Mouse (Mus musculus): ENCODE data around the gene Dzank1. TPM values are rescaled to one million over a fixed set of nuclear protein-coding genes. Genes with fewer than 3 reads are reported as not detected.

Dzank1 gene
- polyA plus RNA-seq, 1 experiment from 2014 or later: 0.67 TPM

GRCm38 (mm10) chr2:144435679-144436078 lies 91.5 kb downstream of the Dzank1 start:
- Histone ChIP-seq H3K9ac (no peak overlapping the region), H3K4me3 (ENCODE audit: low read depth, low read length) (no peak overlapping the region), H3K4me2 (no peak overlapping the region), H3K36me3 (ENCODE audit: insufficient read depth) (no peaks in the 10 kb centered on the region), H3K27me3 (ENCODE audit: insufficient read depth, low read length) (no peaks in the 10 kb centered on the region), H3K4me1 (ENCODE audit: insufficient read depth) (no peaks in the 10 kb centered on the region), H3K27ac (ENCODE audit: low read depth) (no peak overlapping the region), H3K9me3 (ENCODE audit: low read depth, low read length) (no peaks in the 10 kb centered on the region)
- 67% methylated on average over 10 of the region's 10 CpGs for WGBS
- no peak for TF ChIP-seq CTCF (IDR thresholded peaks at IDR 0.05; ENCODE audit: low read depth)
- ATAC-seq (ENCODE audit: insufficient read depth) (no peak), DNase-seq (no peak)

GRCm38 (mm10) chr2:144431286-144431825 lies 95.9 kb downstream of the Dzank1 start:
- DNase-seq: no peak
- Histone ChIP-seq H3K4me3 (ENCODE audit: low read depth, low read length) (no peak overlapping the region), H3K27me3 (ENCODE audit: insufficient read depth, low read length) (no peaks in the 10 kb centered on the region), H3K9ac (no peak overlapping the region), H3K4me1 (ENCODE audit: insufficient read depth) (no peaks in the 10 kb centered on the region), H3K4me2 (no peak overlapping the region), H3K27ac (ENCODE audit: low read depth) (no peak overlapping the region), H3K36me3 (ENCODE audit: insufficient read depth) (no peaks in the 10 kb centered on the region), H3K9me3 (ENCODE audit: low read depth, low read length) (no peaks in the 10 kb centered on the region)
- TF ChIP-seq CTCF (IDR thresholded peaks at IDR 0.05; ENCODE audit: low read depth): no peak
- ATAC-seq (ENCODE audit: insufficient read depth): no peak
- 66% methylated on average over 5 of the region's 5 CpGs for WGBS

GRCm38 (mm10) chr2:144429171-144429570 lies 98.0 kb downstream of the Dzank1 start:
- Histone ChIP-seq H3K27ac (ENCODE audit: low read depth) (no peak overlapping the region), H3K27me3 (ENCODE audit: insufficient read depth, low read length) (no peaks in the 10 kb centered on the region), H3K4me1 (ENCODE audit: insufficient read depth) (no peaks in the 10 kb centered on the region), H3K9ac (no peak overlapping the region), H3K4me3 (ENCODE audit: low read depth, low read length) (no peak overlapping the region), H3K4me2 (no peak overlapping the region), H3K36me3 (ENCODE audit: insufficient read depth) (no peaks in the 10 kb centered on the region), H3K9me3 (ENCODE audit: low read depth, low read length) (no peaks in the 10 kb centered on the region)
- DNase-seq (no peak), ATAC-seq (ENCODE audit: insufficient read depth) (no peak)
- no peak for TF ChIP-seq CTCF (IDR thresholded peaks at IDR 0.05; ENCODE audit: low read depth)
- 71% methylated on average over 7 of the region's 7 CpGs for WGBS

GRCm38 (mm10) chr2:144428659-144429058 lies 98.6 kb downstream of the Dzank1 start:
- 73% methylated on average over 8 of the region's 8 CpGs for WGBS
- no peak for DNase-seq
- no peak for TF ChIP-seq CTCF (IDR thresholded peaks at IDR 0.05; ENCODE audit: low read depth)
- no peak overlapping the region for H3K4me2 ChIP-seq
- no peak overlapping the region for H3K27ac ChIP-seq (ENCODE audit: low read depth)
- H3K27me3 ChIP-seq (ENCODE audit: insufficient read depth, low read length): no peaks in the 10 kb centered on the region
- H3K36me3 ChIP-seq (ENCODE audit: insufficient read depth): no peaks in the 10 kb centered on the region
- no peaks in the 10 kb centered on the region for H3K4me1 ChIP-seq (ENCODE audit: insufficient read depth)
- no peaks in the 10 kb centered on the region for H3K9me3 ChIP-seq (ENCODE audit: low read depth, low read length)
- no peak overlapping the region for H3K4me3 ChIP-seq (ENCODE audit: low read depth, low read length)
- no peak overlapping the region for H3K9ac ChIP-seq
- no peak for ATAC-seq (ENCODE audit: insufficient read depth)

GRCm38 (mm10) chr2:144427852-144428251 lies 99.4 kb downstream of the Dzank1 start:
- Histone ChIP-seq H3K9ac (no peak overlapping the region), H3K9me3 (ENCODE audit: low read depth, low read length) (no peaks in the 10 kb centered on the region), H3K4me3 (ENCODE audit: low read depth, low read length) (no peak overlapping the region), H3K27me3 (ENCODE audit: insufficient read depth, low read length) (no peaks in the 10 kb centered on the region), H3K36me3 (ENCODE audit: insufficient read depth) (no peaks in the 10 kb centered on the region), H3K4me1 (ENCODE audit: insufficient read depth) (no peaks in the 10 kb centered on the region), H3K4me2 (no peak overlapping the region), H3K27ac (ENCODE audit: low read depth) (no peak overlapping the region)
- DNase-seq (no peak), ATAC-seq (ENCODE audit: insufficient read depth) (no peak)
- 66% methylated on average over 5 of the region's 5 CpGs for WGBS
- TF ChIP-seq CTCF (IDR thresholded peaks at IDR 0.05; ENCODE audit: low read depth): no peak

- Histone ChIP-seq H3K9me3 (ENCODE audit: low read depth, low read length) (no peaks in the 10 kb centered on the region), H3K36me3 (ENCODE audit: insufficient read depth) (no peaks in the 10 kb centered on the region), H3K4me3 (ENCODE audit: low read depth, low read length) (no peak overlapping the region), H3K27me3 (ENCODE audit: insufficient read depth, low read length) (no peaks in the 10 kb centered on the region), H3K9ac (no peak overlapping the region), H3K27ac (ENCODE audit: low read depth) (no peak overlapping the region), H3K4me1 (ENCODE audit: insufficient read depth) (no peaks in the 10 kb centered on the region), H3K4me2 (no peak overlapping the region)
- TF ChIP-seq CTCF (IDR thresholded peaks at IDR 0.05; ENCODE audit: low read depth): no peak
- ATAC-seq (ENCODE audit: insufficient read depth) (no peak), DNase-seq (no peak)
- WGBS: 77% methylated on average over 1 of the region's 1 CpGs
Observed at GRCm38 (mm10) chr2:144425761-144426160, 101.5 kb downstream of the Dzank1 start.

GRCm38 (mm10) chr2:144422094-144422675 lies 105.0 kb downstream of the Dzank1 start:
- Histone ChIP-seq H3K9me3 (ENCODE audit: low read depth, low read length) (no peaks in the 10 kb centered on the region), H3K36me3 (ENCODE audit: insufficient read depth) (no peaks in the 10 kb centered on the region), H3K27me3 (ENCODE audit: insufficient read depth, low read length) (no peaks in the 10 kb centered on the region), H3K27ac (ENCODE audit: low read depth) (no peak overlapping the region), H3K4me2 (no peak overlapping the region), H3K4me3 (ENCODE audit: low read depth, low read length) (no peak overlapping the region), H3K9ac (no peak overlapping the region), H3K4me1 (ENCODE audit: insufficient read depth) (no peaks in the 10 kb centered on the region)
- no peak for TF ChIP-seq CTCF (IDR thresholded peaks at IDR 0.05; ENCODE audit: low read depth)
- 61% methylated on average over 10 of the region's 10 CpGs for WGBS
- ATAC-seq (ENCODE audit: insufficient read depth) (no peak), DNase-seq (peak; percentile 44)

Other genes with a start within 250 kb of the Dzank1 start
- gene Ovol2, start 195.3 kb downstream of the Dzank1 start, polyA plus RNA-seq (2014; fragmentation: Nextera tagmentation; extraction: Ambion mirVana): 3.1 and 3.4 TPM in 2 replicates
- gene Kat14, start 158.4 kb downstream of the Dzank1 start, polyA plus RNA-seq (2014; fragmentation: Nextera tagmentation; extraction: Ambion mirVana): 40.1 and 43.7 TPM in 2 replicates
- gene Pet117, start 158.4 kb downstream of the Dzank1 start, polyA plus RNA-seq (2014; fragmentation: Nextera tagmentation; extraction: Ambion mirVana): 0.80 and 1.4 TPM in 2 replicates
- 28.1 and 29.7 TPM in 2 replicates for gene Polr3f, start 304 bp upstream of the Dzank1 start, polyA plus RNA-seq (2014; fragmentation: Nextera tagmentation; extraction: Ambion mirVana)
- 60.4 and 64.1 TPM in 2 replicates for gene Rbbp9, start 23.5 kb upstream of the Dzank1 start, polyA plus RNA-seq (2014; fragmentation: Nextera tagmentation; extraction: Ambion mirVana)
- 89.1 and 93.1 TPM in 2 replicates for gene Sec23b, start 28.8 kb upstream of the Dzank1 start, polyA plus RNA-seq (2014; fragmentation: Nextera tagmentation; extraction: Ambion mirVana)
- gene Smim26, start 66.6 kb upstream of the Dzank1 start, polyA plus RNA-seq (2014; fragmentation: Nextera tagmentation; extraction: Ambion mirVana): 29.0 and 34.5 TPM in 2 replicates
- gene Dtd1, start 72.5 kb upstream of the Dzank1 start, polyA plus RNA-seq (2014; fragmentation: Nextera tagmentation; extraction: Ambion mirVana): 35.0 and 39.9 TPM in 2 replicates

Data from lung, embryonic 14.5 days (tissue).